Mouse (Mus musculus) cerebellum, adult 11 months (tissue): ENCODE measurements around the gene Gp9.
"Not testable (repeated sequence)": the region's sequence is repeated elsewhere in the genome, so short reads cannot be mapped to it uniquely, and the experiment has no call there.

Experiments used
- DNase-seq: peaks from one replicate; pipeline ENCODE4 v3.0.0; 2022

Gp9 gene

GRCm38 (mm10) chr6:87750184-87750910 is 27.5 kb upstream of the Gp9 start:
- no peak for DNase-seq

GRCm38 (mm10) chr6:87751574-87751973 is 26.3 kb upstream of the Gp9 start:
- no peak for DNase-seq

GRCm38 (mm10) chr6:87755196-87755595 is 22.7 kb upstream of the Gp9 start:
- no peak for DNase-seq

GRCm38 (mm10) chr6:87756896-87757295 is 21.0 kb upstream of the Gp9 start:
- no peak for DNase-seq

- DNase-seq = no peak
Measured at GRCm38 (mm10) chr6:87759404-87759803, 18.5 kb upstream of the Gp9 start.

- DNase-seq = no peak
Measured at GRCm38 (mm10) chr6:87759850-87760249, 18.0 kb upstream of the Gp9 start.

GRCm38 (mm10) chr6:87762161-87762560 is 15.7 kb upstream of the Gp9 start:
- DNase-seq = no peak

- DNase-seq = peak; percentile 19
Measured at GRCm38 (mm10) chr6:87763376-87764280, 14.2 kb upstream of the Gp9 start.

- DNase-seq = not testable (repeated sequence)
Measured at GRCm38 (mm10) chr6:87764296-87764695, 13.6 kb upstream of the Gp9 start.

GRCm38 (mm10) chr6:87770626-87771025 is 7.2 kb upstream of the Gp9 start:
- no peak for DNase-seq

- no peak for DNase-seq
Measured at GRCm38 (mm10) chr6:87774466-87774865, 3.4 kb upstream of the Gp9 start.

GRCm38 (mm10) chr6:87774909-87775308 is 3.0 kb upstream of the Gp9 start:
- no peak for DNase-seq

GRCm38 (mm10) chr6:87775588-87776245 is 2.2 kb upstream of the Gp9 start:
- DNase-seq = no peak

GRCm38 (mm10) chr6:87776663-87777062 is 1.2 kb upstream of the Gp9 start:
- DNase-seq = no peak

- no peak for DNase-seq
Measured at GRCm38 (mm10) chr6:87778294-87779173, 662 bp downstream of the Gp9 start.

- DNase-seq = no peak
Measured at GRCm38 (mm10) chr6:87779174-87780165, 1.6 kb downstream of the Gp9 start.

- no peak for DNase-seq
Measured at GRCm38 (mm10) chr6:87780546-87781301, 2.9 kb downstream of the Gp9 start.

GRCm38 (mm10) chr6:87784033-87784432 is 6.2 kb downstream of the Gp9 start:
- DNase-seq = no peak

- DNase-seq = no peak
Measured at GRCm38 (mm10) chr6:87786621-87787020, 8.7 kb downstream of the Gp9 start.

- no peak for DNase-seq
Measured at GRCm38 (mm10) chr6:87787108-87787890, 9.4 kb downstream of the Gp9 start.
